Mouse (Mus musculus): ENCODE measurements around the gene Lrrc47. TPM values are rescaled to one million over a fixed set of nuclear protein-coding genes. Genes with fewer than 3 reads are reported as not detected.

The Lrrc47 gene
- polyA plus RNA-seq, 1 experiment from 2014 or later: 21.9 TPM

- Histone ChIP-seq H3K4me3 (peak within 1 kb of the TSS; percentile 53), H3K36me3 (replicated peaks) (peaks cover 21% of the 10 kb centered on the region), H3K9me3 (no peaks in the 10 kb centered on the region), H3K27ac (peak within 1 kb of the TSS; percentile 78), H3K27me3 (ENCODE audit: poor library complexity, severe bottlenecking) (peaks cover 45% of the 10 kb centered on the region), H3K4me1 (peaks cover 32% of the 10 kb centered on the region)
- peak; percentile 61 for DNase-seq (ENCODE audit: extremely low spot score, low spot score)
- 2% methylated on average over 33 of the region's 33 CpGs for WGBS
Measured at GRCm38 (mm10) chr4:154025641-154026440, 14.3 kb downstream of the Lrrc47 start, which contains the start of gene Smim1. Gene Smim1, minus strand, starts transcription at chr4:154026230.

GRCm38 (mm10) chr4:154026441-154026761 is 14.9 kb downstream of the Lrrc47 start:
- peaks cover 16% of the 10 kb centered on the region for H3K36me3 ChIP-seq (replicated peaks)
- DNase-seq (ENCODE audit: extremely low spot score, low spot score): no peak
- no peaks in the 10 kb centered on the region for H3K9me3 ChIP-seq
- peak overlapping the region; percentile 53 for H3K4me3 ChIP-seq
- H3K27me3 ChIP-seq (ENCODE audit: poor library complexity, severe bottlenecking): peaks cover 45% of the 10 kb centered on the region
- H3K27ac ChIP-seq: peak overlapping the region; percentile 78
- 26% methylated on average over 2 of the region's 2 CpGs for WGBS
- peaks cover 32% of the 10 kb centered on the region for H3K4me1 ChIP-seq

- Histone ChIP-seq H3K36me3 (replicated peaks) (no peaks in the 10 kb centered on the region), H3K27me3 (ENCODE audit: poor library complexity, severe bottlenecking) (peaks cover 45% of the 10 kb centered on the region), H3K9me3 (no peaks in the 10 kb centered on the region), H3K27ac (no peak overlapping the region), H3K4me1 (peaks cover 32% of the 10 kb centered on the region), H3K4me3 (no peak overlapping the region)
- no peak for DNase-seq (ENCODE audit: extremely low spot score, low spot score)
- WGBS: 86% methylated on average over 7 of the region's 7 CpGs
Measured at GRCm38 (mm10) chr4:154028066-154028465, 16.5 kb downstream of the Lrrc47 start.

- DNase-seq (ENCODE audit: extremely low spot score, low spot score): no peak
- Histone ChIP-seq H3K36me3 (replicated peaks) (no peaks in the 10 kb centered on the region), H3K4me3 (no peak overlapping the region), H3K27me3 (ENCODE audit: poor library complexity, severe bottlenecking) (peaks cover 42% of the 10 kb centered on the region), H3K9me3 (no peaks in the 10 kb centered on the region), H3K27ac (no peak overlapping the region), H3K4me1 (peaks cover 30% of the 10 kb centered on the region)
Measured at GRCm38 (mm10) chr4:154028646-154029045, 17.1 kb downstream of the Lrrc47 start.

- DNase-seq (ENCODE audit: extremely low spot score, low spot score): no peak
- 52% methylated on average over 3 of the region's 3 CpGs for WGBS
- H3K4me3 ChIP-seq: no peak overlapping the region
- no peaks in the 10 kb centered on the region for H3K9me3 ChIP-seq
- no peaks in the 10 kb centered on the region for H3K36me3 ChIP-seq (replicated peaks)
- no peak overlapping the region for H3K27ac ChIP-seq
- peaks cover 2% of the 10 kb centered on the region; the same call in 1 of the 2 replicates for H3K4me1 ChIP-seq
- peaks cover 3% of the 10 kb centered on the region; the same call in 1 of the 2 replicates for H3K27me3 ChIP-seq (ENCODE audit: poor library complexity, severe bottlenecking)
Measured at GRCm38 (mm10) chr4:154037123-154037522, 25.6 kb downstream of the Lrrc47 start.

- no peak within 1 kb of the TSS for H3K27ac ChIP-seq
- no peaks in the 10 kb centered on the region for H3K27me3 ChIP-seq (ENCODE audit: poor library complexity, severe bottlenecking)
- H3K4me3 ChIP-seq: no peak within 1 kb of the TSS
- DNase-seq (ENCODE audit: extremely low spot score, low spot score): no peak
- H3K9me3 ChIP-seq: no peaks in the 10 kb centered on the region
- 84% methylated on average over 9 of the region's 9 CpGs for WGBS
- no peaks in the 10 kb centered on the region for H3K4me1 ChIP-seq
- no peaks in the 10 kb centered on the region for H3K36me3 ChIP-seq (replicated peaks)
Measured at GRCm38 (mm10) chr4:154042577-154042976, 31.0 kb downstream of the Lrrc47 start, which contains the start of gene Ccdc27. Gene Ccdc27, minus strand, starts transcription at chr4:154042677.

GRCm38 (mm10) chr4:154045837-154046236 is 34.3 kb downstream of the Lrrc47 start:
- H3K9me3 ChIP-seq: no peaks in the 10 kb centered on the region
- no peaks in the 10 kb centered on the region for H3K36me3 ChIP-seq (replicated peaks)
- H3K4me3 ChIP-seq: no peak overlapping the region
- no peak overlapping the region for H3K27ac ChIP-seq
- H3K4me1 ChIP-seq: no peaks in the 10 kb centered on the region
- 66% methylated on average over 5 of the region's 5 CpGs for WGBS
- no peak for DNase-seq (ENCODE audit: extremely low spot score, low spot score)
- no peaks in the 10 kb centered on the region for H3K27me3 ChIP-seq (ENCODE audit: poor library complexity, severe bottlenecking)

GRCm38 (mm10) chr4:154051401-154051800 is 39.9 kb downstream of the Lrrc47 start:
- no peak for DNase-seq (ENCODE audit: extremely low spot score, low spot score)
- H3K27ac ChIP-seq: no peak overlapping the region
- no peak overlapping the region for H3K4me3 ChIP-seq
- no peaks in the 10 kb centered on the region for H3K36me3 ChIP-seq (replicated peaks)
- H3K9me3 ChIP-seq: no peaks in the 10 kb centered on the region
- H3K4me1 ChIP-seq: no peaks in the 10 kb centered on the region
- WGBS: 90% methylated on average over 3 of the region's 3 CpGs
- H3K27me3 ChIP-seq (ENCODE audit: poor library complexity, severe bottlenecking): no peaks in the 10 kb centered on the region

GRCm38 (mm10) chr4:154053065-154053464 is 41.5 kb downstream of the Lrrc47 start:
- no peaks in the 10 kb centered on the region for H3K27me3 ChIP-seq (ENCODE audit: poor library complexity, severe bottlenecking)
- no peak overlapping the region for H3K4me3 ChIP-seq
- WGBS: 66% methylated on average over 4 of the region's 4 CpGs
- DNase-seq (ENCODE audit: extremely low spot score, low spot score): no peak
- H3K36me3 ChIP-seq (replicated peaks): no peaks in the 10 kb centered on the region
- no peak overlapping the region for H3K27ac ChIP-seq
- no peaks in the 10 kb centered on the region for H3K9me3 ChIP-seq
- H3K4me1 ChIP-seq: peaks cover 3% of the 10 kb centered on the region; the same call in 1 of the 2 replicates

- H3K27me3 ChIP-seq (ENCODE audit: poor library complexity, severe bottlenecking): no peaks in the 10 kb centered on the region
- H3K4me1 ChIP-seq: peaks cover 3% of the 10 kb centered on the region; the same call in 1 of the 2 replicates
- WGBS: 93% methylated on average over 7 of the region's 7 CpGs
Measured at GRCm38 (mm10) chr4:154055482-154055881, 44.0 kb downstream of the Lrrc47 start.

GRCm38 (mm10) chr4:154056046-154056445 is 44.5 kb downstream of the Lrrc47 start:
- Histone ChIP-seq H3K4me3 (no peak overlapping the region), H3K9me3 (no peaks in the 10 kb centered on the region), H3K27ac (no peak overlapping the region), H3K4me1 (peaks cover 3% of the 10 kb centered on the region; the same call in 1 of the 2 replicates), H3K27me3 (ENCODE audit: poor library complexity, severe bottlenecking) (no peaks in the 10 kb centered on the region), H3K36me3 (replicated peaks) (no peaks in the 10 kb centered on the region)
- DNase-seq (ENCODE audit: extremely low spot score, low spot score): no peak
- WGBS: 80% methylated on average over 2 of the region's 2 CpGs

More at GRCm38 (mm10) chr4:154055482-154055881, 44.0 kb downstream of the Lrrc47 start:
- Histone ChIP-seq H3K9me3 (no peaks in the 10 kb centered on the region), H3K27ac (no peak overlapping the region), H3K36me3 (replicated peaks) (no peaks in the 10 kb centered on the region), H3K4me3 (no peak overlapping the region)
- no peak for DNase-seq (ENCODE audit: extremely low spot score, low spot score)

- Histone ChIP-seq H3K36me3 (replicated peaks) (no peaks in the 10 kb centered on the region), H3K4me1 (peaks cover 3% of the 10 kb centered on the region; the same call in 1 of the 2 replicates), H3K4me3 (no peak overlapping the region), H3K27ac (no peak overlapping the region), H3K9me3 (no peaks in the 10 kb centered on the region), H3K27me3 (ENCODE audit: poor library complexity, severe bottlenecking) (no peaks in the 10 kb centered on the region)
- 71% methylated on average over 2 of the region's 2 CpGs for WGBS
- no peak for DNase-seq (ENCODE audit: extremely low spot score, low spot score)
Measured at GRCm38 (mm10) chr4:154056661-154057060, 45.1 kb downstream of the Lrrc47 start.

GRCm38 (mm10) chr4:154057696-154058095 is 46.2 kb downstream of the Lrrc47 start:
- Histone ChIP-seq H3K27ac (no peak overlapping the region), H3K9me3 (no peaks in the 10 kb centered on the region), H3K36me3 (replicated peaks) (no peaks in the 10 kb centered on the region), H3K27me3 (ENCODE audit: poor library complexity, severe bottlenecking) (no peaks in the 10 kb centered on the region), H3K4me3 (no peak overlapping the region), H3K4me1 (peaks cover 3% of the 10 kb centered on the region; the same call in 1 of the 2 replicates)
- DNase-seq (ENCODE audit: extremely low spot score, low spot score): no peak
- 75% methylated on average over 4 of the region's 4 CpGs for WGBS
